Mouse (Mus musculus): ENCODE results near the gene Msl2.

Msl2 gene

GRCm38 (mm10) chr9:101075091-101075581 lies 1.2 kb downstream of the Msl2 start:
- DNase-seq, result peak; percentile 53 to 55

- DNase-seq, result no peak
Measured at GRCm38 (mm10) chr9:101075694-101076093, 1.8 kb downstream of the Msl2 start.

GRCm38 (mm10) chr9:101076095-101076875 lies 2.4 kb downstream of the Msl2 start:
- no peak for DNase-seq

GRCm38 (mm10) chr9:101077486-101077885 lies 3.6 kb downstream of the Msl2 start:
- DNase-seq, result no peak

GRCm38 (mm10) chr9:101078579-101078978 lies 4.7 kb downstream of the Msl2 start:
- no peak for DNase-seq

- peak in 1 of 2 experiments; percentile 28 for DNase-seq
Measured at GRCm38 (mm10) chr9:101080046-101080685, 6.3 kb downstream of the Msl2 start.

GRCm38 (mm10) chr9:101083728-101084127 lies 9.8 kb downstream of the Msl2 start:
- no peak for DNase-seq

GRCm38 (mm10) chr9:101095425-101095824 lies 21.5 kb downstream of the Msl2 start:
- DNase-seq, result no peak

- DNase-seq, result no peak
Measured at GRCm38 (mm10) chr9:101096461-101096860, 22.6 kb downstream of the Msl2 start.

- DNase-seq, result no peak
Measured at GRCm38 (mm10) chr9:101097542-101097941, 23.6 kb downstream of the Msl2 start.

- DNase-seq, result no peak
Measured at GRCm38 (mm10) chr9:101099445-101099844, 25.5 kb downstream of the Msl2 start.

GRCm38 (mm10) chr9:101100163-101100562 lies 26.3 kb downstream of the Msl2 start:
- DNase-seq, result no peak

GRCm38 (mm10) chr9:101101547-101101946 lies 27.6 kb downstream of the Msl2 start:
- no peak for DNase-seq

GRCm38 (mm10) chr9:101102288-101102687 lies 28.4 kb downstream of the Msl2 start:
- DNase-seq, result no peak

- no peak for DNase-seq
Measured at GRCm38 (mm10) chr9:101104931-101105330, 31.0 kb downstream of the Msl2 start.

GRCm38 (mm10) chr9:101105735-101106134 lies 31.8 kb downstream of the Msl2 start:
- DNase-seq, result no peak

GRCm38 (mm10) chr9:101107386-101107785 lies 33.5 kb downstream of the Msl2 start:
- no peak for DNase-seq

- DNase-seq, result peak; percentile 50 to 54
Measured at GRCm38 (mm10) chr9:101110013-101110412, 36.1 kb downstream of the Msl2 start.

- DNase-seq, result no peak
Measured at GRCm38 (mm10) chr9:101113317-101113716, 39.4 kb downstream of the Msl2 start.

- no peak for DNase-seq
Measured at GRCm38 (mm10) chr9:101114182-101114884, 40.4 kb downstream of the Msl2 start.

- DNase-seq, result no peak
Measured at GRCm38 (mm10) chr9:101143635-101144034, 69.7 kb downstream of the Msl2 start.

- no peak for DNase-seq
Measured at GRCm38 (mm10) chr9:101152872-101153271, 79.0 kb downstream of the Msl2 start.

Measured in lung, postnatal 4 days (tissue).